Comparison of ENCODE assay signal across 8 mouse cellular contexts in genomic region chr6:113302258-113302657, GRCm38 (mm10). TPM values are rescaled to one million over a fixed set of nuclear protein-coding genes. Genes with fewer than 3 reads are reported as not detected.
DNase-seq lines count a peak whose midpoint lies in the region.

No protein-coding gene starts in this region.

- no peaks in the 10 kb centered on the region for H3K36me3 ChIP-seq in heart, embryonic 10.5 days

- peak; percentile 13 to 46 for DNase-seq in heart, adult 18-20 months
- DNase-seq in heart, embryonic 10.5 days (ENCODE audit: low spot score), result no peak
- DNase-seq in 3T3-L1 (ENCODE audit: low read depth, low spot score), result peak; percentile 79
- DNase-seq in ZHBTc4 (ENCODE audit: low read depth, low spot score), result peak; percentile 56
- peak; percentile 24 for DNase-seq in lung, postnatal 10 days
- DNase-seq in left cerebral cortex, postnatal 25 days (ENCODE audit: low spot score in 2 of 2), result no peak
- DNase-seq in layer of hippocampus, adult 8-10 months (ENCODE audit: low spot score in 2 of 2), result no peak
- DNase-seq in adrenal gland, postnatal 4 days (ENCODE audit: low spot score in 2 of 2), result no peak

- no peak overlapping the region for H3K4me3 ChIP-seq in heart, embryonic 10.5 days

- 23% methylated on average over 3 of the region's 3 CpGs for WGBS in heart, embryonic 10.5 days

- H3K27me3 ChIP-seq in heart, embryonic 10.5 days (ENCODE audit: insufficient read depth, poor library complexity, severe bottlenecking), result no peaks in the 10 kb centered on the region

- intact Hi-C loops in left cerebral cortex, postnatal 25 days (cut with DNase I), result no loop called here

- no peaks in the 10 kb centered on the region for H3K9me3 ChIP-seq in heart, embryonic 10.5 days

- H3K4me1 ChIP-seq in heart, embryonic 10.5 days, result peaks cover 15% of the 10 kb centered on the region; the same call in 1 of the 2 replicates

- H3K27ac ChIP-seq in heart, embryonic 10.5 days, result no peak overlapping the region

RNA-seq across cellular contexts. Expression of gene Brpf1, which starts 4.7 kb away (rescaled TPM):
- 10 to 100 TPM; 12.3 to 12.4 TPM for total RNA-seq in heart, adult 18-20 months (2021)
- 15.0 and 17.7 TPM in 2 replicates for polyA plus RNA-seq in heart, embryonic 10.5 days (2016; fragmentation: Nextera tagmentation; extraction: Ambion mirVana)
- 10 to 100 TPM; 29.2 to 29.6 TPM for total RNA-seq in left cerebral cortex, postnatal 25 days (2021)
- total RNA-seq in layer of hippocampus, adult 8-10 months (2022), result 10 to 100 TPM; 36.8 to 40.5 (median 38.4) TPM
- total RNA-seq in adrenal gland, postnatal 4 days (2021), result 10 to 100 TPM; 40.6 to 46.3 TPM

RNA-seq across cellular contexts. Expression of gene Cpne9, which starts 20.2 kb away (rescaled TPM):
- not detected for total RNA-seq in heart, adult 18-20 months (2021)
- polyA plus RNA-seq in heart, embryonic 10.5 days (2016; fragmentation: Nextera tagmentation; extraction: Ambion mirVana), result 0.05 TPM in 1 of 2 replicates, not detected in the other
- total RNA-seq in left cerebral cortex, postnatal 25 days (2021), result 10 to 100 TPM; 65.3 to 72.2 TPM
- 10 to 100 TPM; 19.5 to 24.2 (median 19.9) TPM for total RNA-seq in layer of hippocampus, adult 8-10 months (2022)
- under 1 TPM; 0.45 to 0.62 TPM for total RNA-seq in adrenal gland, postnatal 4 days (2021)

RNA-seq across cellular contexts. Expression of gene Ogg1, which starts 24.5 kb away (rescaled TPM):
- total RNA-seq in heart, adult 18-20 months (2021), result 1 to 10 TPM; 4.5 to 6.9 TPM
- 13.6 and 15.9 TPM in 2 replicates for polyA plus RNA-seq in heart, embryonic 10.5 days (2016; fragmentation: Nextera tagmentation; extraction: Ambion mirVana)
- total RNA-seq in left cerebral cortex, postnatal 25 days (2021), result 1 to 10 TPM; 6.0 to 6.1 TPM
- 10 to 100 TPM in 2 of 4 experiments, 1 to 10 TPM in 2; 7.6 to 11.1 (median 9.4) TPM for total RNA-seq in layer of hippocampus, adult 8-10 months (2022)
- total RNA-seq in adrenal gland, postnatal 4 days (2021), result 10 to 100 TPM; 14.5 to 18.7 TPM

RNA-seq across cellular contexts. Expression of gene Camk1, which starts 41.5 kb away (rescaled TPM):
- 10 to 100 TPM; 64.2 to 68.3 TPM for total RNA-seq in heart, adult 18-20 months (2021)
- 82.7 and 89.2 TPM in 2 replicates for polyA plus RNA-seq in heart, embryonic 10.5 days (2016; fragmentation: Nextera tagmentation; extraction: Ambion mirVana)
- total RNA-seq in left cerebral cortex, postnatal 25 days (2021), result 100 to 1,000 TPM; 109 to 126 TPM
- 10 to 100 TPM; 57.2 to 74.1 (median 63.7) TPM for total RNA-seq in layer of hippocampus, adult 8-10 months (2022)
- total RNA-seq in adrenal gland, postnatal 4 days (2021), result 10 to 100 TPM; 54.2 to 58.7 TPM

Comparison
In these comparisons a context has a peak if more than half of its experiments do, and no peak if none do; other contexts are left out.
1. DNase-seq: peak in heart, adult 18-20 months (2 of 2), 3T3-L1 (single experiment), ZHBTc4 (single experiment) and lung, postnatal 10 days (single experiment); none in heart, embryonic 10.5 days (single experiment), left cerebral cortex, postnatal 25 days (0 of 2), layer of hippocampus, adult 8-10 months (0 of 2) and adrenal gland, postnatal 4 days (0 of 2).
2. RNA of gene Cpne9, which starts 20.2 kb away (total RNA-seq): 65.3 to 72.2 TPM in left cerebral cortex, postnatal 25 days and 19.5 to 24.2 TPM in layer of hippocampus, adult 8-10 months; 0.45 to 0.62 TPM in adrenal gland, postnatal 4 days and not detected in heart, adult 18-20 months; every median in the first group is over 10 times any median in the second.